Mouse (Mus musculus) forebrain, embryonic 15.5 days (tissue): Measurements from ENCODE around the gene Psmd7. TPM values are rescaled to one million over a fixed set of nuclear protein-coding genes. Genes with fewer than 3 reads are reported as not detected.
A peak's percentile ranks its signal among the peaks of the same experiment; 100 is the strongest.

Experiments
- ATAC-seq: fragments of 200-750 bp; cut with Nextera tagmentation; replicated peaks from 2 replicates; pipeline ENCODE4 v1.8.0; 2017; ENCODE audit warnings: mild to moderate bottlenecking, moderate TSS enrichment, moderate library complexity
- H3K27ac ChIP-seq: fragments of 300-500 bp; sonication (generic); replicated peaks from 2 replicates; pipeline ENCODE4 v1.5.1; 2015; ENCODE audit warnings: mild to moderate bottlenecking, inconsistent platforms
- H3K27me3 ChIP-seq: fragments of 300-500 bp; sonication (generic); 2 replicates; pipeline ENCODE4 v1.6.1; 2015; ENCODE audit warnings: inconsistent platforms
- H3K36me3 ChIP-seq: fragments of 300-500 bp; sonication (generic); 2 replicates; pipeline ENCODE4 v1.6.1; 2015; ENCODE audit warnings: mild to moderate bottlenecking, inconsistent platforms
- H3K4me1 ChIP-seq: fragments of 300-500 bp; sonication (generic); 2 replicates; pipeline ENCODE4 v1.6.1; 2015; ENCODE audit warnings: inconsistent platforms
- H3K4me2 ChIP-seq: fragments of 300-500 bp; sonication (generic); replicated peaks from 2 replicates; pipeline ENCODE4 v1.6.1; 2015; ENCODE audit warnings: mild to moderate bottlenecking, inconsistent platforms
- H3K4me3 ChIP-seq: fragments of 300-500 bp; sonication (generic); 2 replicates; pipeline ENCODE4 v1.5.1; 2015; ENCODE audit warnings: mild to moderate bottlenecking, inconsistent platforms
- H3K9ac ChIP-seq: fragments of 300-500 bp; sonication (generic); replicated peaks from 2 replicates; pipeline ENCODE4 v1.6.1; 2015; ENCODE audit warnings: mild to moderate bottlenecking, inconsistent platforms
- H3K9me3 ChIP-seq: fragments of 300-500 bp; sonication (generic); 2 replicates; pipeline ENCODE4 v1.6.1; 2016; ENCODE audit warnings: inconsistent platforms
- WGBS: fragments of 180-500 bp; shearing (Covaris S2); methylation state at CpG from one replicate; pipeline ENCODE4 v1.1.7; 2015; ENCODE audit warnings: mixed read lengths; 5-methylcytosine and 5-hydroxymethylcytosine counted together
- polyA plus RNA-seq: library from polyadenylated mRNA; unstranded; fragments of >200 nt; fragmentation: Nextera tagmentation; extraction: Ambion mirVana; gene quantifications from 2 replicates; pipeline ENCODE4 v1.2.1, GENCODE M21; 2015

The Psmd7 gene
- polyA plus RNA-seq, 1 experiment from 2014 or later, result 250 TPM

DNA sequence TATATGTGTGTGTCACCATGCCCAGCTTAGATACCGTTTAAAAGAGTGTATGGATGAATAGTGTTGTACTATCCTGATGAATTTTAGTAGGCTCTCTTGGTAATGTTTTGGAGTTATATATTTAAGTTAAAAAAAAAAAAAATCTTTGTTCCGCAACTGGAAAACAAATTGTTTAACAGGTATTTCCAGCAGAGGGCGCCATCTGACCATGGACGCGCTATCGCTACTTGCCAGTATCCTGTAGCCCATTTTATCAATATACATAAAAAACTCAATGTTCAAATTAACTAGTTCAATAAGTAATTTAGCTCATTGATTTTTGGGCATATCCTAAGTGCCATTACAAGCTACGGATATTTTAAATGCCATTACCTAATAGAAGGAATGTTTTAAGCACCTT, 14.8 kb upstream of the Psmd7 start:
- no peaks in the 10 kb centered on the region for H3K9me3 ChIP-seq
- no peak overlapping the region for H3K27ac ChIP-seq
- no peaks in the 10 kb centered on the region for H3K27me3 ChIP-seq
- no peak overlapping the region for H3K9ac ChIP-seq
- no peak overlapping the region for H3K4me3 ChIP-seq
- ATAC-seq, result no peak
- 0 out of 2 replicates have a peak, but pooled peaks cover under 1% of the 10 kb centered on the region for H3K4me1 ChIP-seq
- H3K36me3 ChIP-seq, result no peaks in the 10 kb centered on the region
- no peak overlapping the region for H3K4me2 ChIP-seq
- 7% methylated on average over 7 of the region's 7 CpGs for WGBS

DNA sequence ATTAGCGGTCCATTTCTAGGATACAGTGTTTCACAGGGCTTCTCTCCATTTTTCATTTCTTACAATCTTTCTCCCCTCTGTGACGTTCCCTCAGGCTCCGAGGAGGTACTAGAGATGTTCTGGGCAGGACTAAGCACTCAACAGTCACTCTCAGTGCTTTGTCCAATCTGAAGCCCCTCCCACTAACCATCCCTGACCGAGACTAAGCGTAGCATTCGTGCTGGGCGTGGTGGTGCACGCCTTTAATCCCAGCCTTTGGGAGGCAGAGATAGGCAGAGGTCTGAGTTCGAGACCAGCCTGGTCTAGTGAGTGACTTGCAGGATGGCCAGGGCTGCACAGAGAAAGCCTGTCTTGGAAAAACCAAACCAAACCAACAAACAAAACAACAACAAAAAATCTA, 11.4 kb upstream of the Psmd7 start:
- 88% methylated on average over 9 of the region's 9 CpGs for WGBS

DNA sequence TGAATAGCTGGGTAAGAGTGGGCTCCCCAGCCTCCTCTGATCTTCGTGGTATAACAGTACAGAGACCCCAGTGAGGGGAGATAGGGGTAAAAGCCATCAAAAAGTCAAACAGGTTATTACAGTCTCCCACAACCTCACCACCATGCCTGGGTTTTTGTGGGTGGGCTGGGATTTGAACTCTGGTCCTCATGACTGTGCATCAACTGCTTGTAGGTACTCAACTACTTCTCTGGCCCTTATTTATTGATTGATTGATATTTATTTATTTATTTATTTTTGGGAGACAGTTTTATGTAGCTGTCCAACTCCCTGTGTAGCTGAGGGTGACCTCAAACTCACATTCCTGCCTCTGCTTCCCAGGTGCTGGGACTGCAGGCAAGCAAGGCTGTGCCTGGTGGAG, 9.5 kb upstream of the Psmd7 start:
- Histone ChIP-seq H3K27ac (no peak overlapping the region), H3K36me3 (no peaks in the 10 kb centered on the region), H3K9me3 (no peaks in the 10 kb centered on the region), H3K9ac (no peak overlapping the region), H3K4me2 (no peak overlapping the region), H3K4me1 (no peaks in the 10 kb centered on the region), H3K27me3 (no peaks in the 10 kb centered on the region), H3K4me3 (no peak overlapping the region)
- no peak for ATAC-seq
- 61% methylated on average over 1 of the region's 1 CpGs for WGBS

More for the DNA sequence above, 11.4 kb upstream of the Psmd7 start:
- Histone ChIP-seq H3K27me3 (no peaks in the 10 kb centered on the region), H3K27ac (no peak overlapping the region), H3K4me2 (no peak overlapping the region), H3K4me1 (no peaks in the 10 kb centered on the region), H3K9me3 (no peaks in the 10 kb centered on the region), H3K9ac (no peak overlapping the region), H3K4me3 (no peak overlapping the region), H3K36me3 (no peaks in the 10 kb centered on the region)
- ATAC-seq, result no peak

- no peaks in the 10 kb centered on the region for H3K27me3 ChIP-seq
- H3K4me1 ChIP-seq, result no peaks in the 10 kb centered on the region
- no peak overlapping the region for H3K4me2 ChIP-seq
- H3K9ac ChIP-seq, result no peak overlapping the region
- H3K27ac ChIP-seq, result no peak overlapping the region
- H3K4me3 ChIP-seq, result no peak overlapping the region
- no peaks in the 10 kb centered on the region for H3K9me3 ChIP-seq
- ATAC-seq, result no peak
- WGBS, result 76% methylated on average over 6 of the region's 6 CpGs
- H3K36me3 ChIP-seq, result no peaks in the 10 kb centered on the region
These were observed 6.6 kb upstream of the Psmd7 start for GRCm38 (mm10) chr8:107594817-107595216.

DNA sequence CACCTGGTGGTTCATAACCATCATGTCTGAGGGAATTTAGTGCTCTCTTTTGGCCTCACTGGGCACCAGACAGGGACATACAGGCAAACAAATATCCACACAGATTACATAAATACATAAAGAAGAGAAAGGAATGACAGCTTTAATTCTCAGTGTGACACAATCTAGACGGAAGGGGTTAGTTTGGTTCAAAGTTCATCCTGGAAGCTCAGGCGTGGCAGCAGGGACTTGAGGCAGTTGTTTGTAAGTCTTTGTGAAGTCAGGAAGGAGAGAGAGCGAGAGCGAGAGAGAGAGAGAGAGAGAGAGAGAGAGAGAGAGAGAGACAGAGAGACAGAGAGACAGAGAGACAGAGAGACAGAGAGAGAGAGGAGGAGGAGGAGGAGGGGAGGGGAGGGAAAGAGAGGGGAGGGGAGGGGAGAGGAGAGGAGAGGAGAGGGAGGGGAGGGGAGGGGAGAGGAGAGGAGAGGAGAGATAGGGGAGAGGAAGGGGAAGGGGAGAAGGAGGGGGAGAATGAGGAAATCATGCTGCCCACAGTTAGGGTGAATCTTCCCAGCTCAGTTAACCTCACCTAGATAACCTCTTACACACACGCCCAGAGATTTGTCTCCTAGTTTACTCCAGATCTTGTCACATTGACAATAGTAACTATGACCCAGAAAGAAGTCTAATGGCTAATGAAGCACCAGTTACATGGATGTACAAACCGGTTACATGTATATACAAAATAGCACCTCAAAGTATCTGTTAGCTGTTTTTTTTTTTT, 5.9 kb upstream of the Psmd7 start:
- no peak overlapping the region for H3K4me2 ChIP-seq
- H3K27ac ChIP-seq, result no peak overlapping the region
- H3K9me3 ChIP-seq, result no peaks in the 10 kb centered on the region
- H3K4me3 ChIP-seq, result no peak overlapping the region
- no peaks in the 10 kb centered on the region for H3K4me1 ChIP-seq
- no peaks in the 10 kb centered on the region for H3K36me3 ChIP-seq
- no peak for ATAC-seq
- WGBS, result 71% methylated on average over 5 of the region's 6 CpGs
- no peaks in the 10 kb centered on the region for H3K27me3 ChIP-seq
- no peak overlapping the region for H3K9ac ChIP-seq

DNA sequence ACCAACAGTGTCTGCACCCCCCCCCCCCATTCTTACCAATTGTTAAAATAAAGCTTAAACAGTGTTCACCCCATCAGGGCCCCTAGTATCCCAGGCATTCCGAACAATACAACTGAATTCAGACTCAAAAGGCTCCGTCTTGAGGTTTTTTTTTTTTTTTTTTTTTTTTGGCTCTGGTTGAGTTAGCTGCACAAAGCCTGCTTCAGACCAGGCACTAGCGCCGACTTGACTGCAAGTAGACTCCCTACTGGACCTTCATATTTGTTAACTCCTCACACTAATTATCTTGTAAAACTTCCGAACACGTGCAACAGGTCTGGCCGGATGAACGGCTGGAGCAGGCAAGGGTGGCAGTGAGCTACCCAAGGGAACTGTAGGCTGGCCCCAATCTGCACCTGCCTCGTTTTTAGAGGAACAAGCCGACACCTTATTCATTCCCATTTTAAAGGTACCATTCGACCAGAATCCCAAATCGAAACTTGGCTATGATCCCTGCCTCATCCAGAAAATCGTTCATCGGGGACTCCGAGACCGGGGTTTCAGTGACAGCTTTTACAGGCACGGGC, 752 bp downstream of the Psmd7 start:
- ATAC-seq, result peak; percentile 17; the same call in 1 of the 2 replicates
- H3K4me3 ChIP-seq, result peak overlapping the region; percentile 81

DNA sequence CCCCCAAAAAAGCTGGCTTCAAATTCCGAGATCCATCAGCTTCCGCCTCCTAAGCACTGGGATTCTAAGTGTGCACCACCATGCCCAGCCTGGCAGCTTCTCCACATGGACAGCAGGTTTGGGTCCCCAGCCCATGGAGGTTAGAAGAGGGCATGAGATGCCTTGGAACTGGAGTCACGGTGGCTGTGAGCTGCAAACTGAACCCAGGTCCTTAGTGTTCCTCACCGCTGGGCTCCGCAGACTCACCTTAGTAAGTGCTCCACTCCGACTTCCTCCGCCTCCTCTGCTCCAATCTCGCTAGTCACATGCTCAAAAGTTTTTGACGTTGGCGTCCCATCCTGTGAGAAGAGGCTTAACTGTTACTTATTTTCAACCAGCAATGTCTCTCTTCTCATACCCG, 6.1 kb downstream of the Psmd7 start:
- Histone ChIP-seq H3K27ac (no peak overlapping the region), H3K27me3 (no peaks in the 10 kb centered on the region), H3K4me1 (peaks cover 14% of the 10 kb centered on the region), H3K9me3 (no peaks in the 10 kb centered on the region), H3K4me3 (no peak overlapping the region), H3K36me3 (peaks cover 72% of the 10 kb centered on the region), H3K4me2 (no peak overlapping the region), H3K9ac (no peak overlapping the region)
- no peak for ATAC-seq
- WGBS, result 93% methylated on average over 11 of the region's 11 CpGs

More for the DNA sequence above, 752 bp downstream of the Psmd7 start:
- WGBS, result under 1% methylated on average over 17 of the region's 17 CpGs
- Histone ChIP-seq H3K4me2 (peak overlapping the region; percentile 70), H3K27me3 (no peaks in the 10 kb centered on the region), H3K9ac (peak overlapping the region; percentile 82), H3K9me3 (no peaks in the 10 kb centered on the region), H3K4me1 (peaks cover 18% of the 10 kb centered on the region), H3K27ac (peak overlapping the region; percentile 82), H3K36me3 (peaks cover 28% of the 10 kb centered on the region)

DNA sequence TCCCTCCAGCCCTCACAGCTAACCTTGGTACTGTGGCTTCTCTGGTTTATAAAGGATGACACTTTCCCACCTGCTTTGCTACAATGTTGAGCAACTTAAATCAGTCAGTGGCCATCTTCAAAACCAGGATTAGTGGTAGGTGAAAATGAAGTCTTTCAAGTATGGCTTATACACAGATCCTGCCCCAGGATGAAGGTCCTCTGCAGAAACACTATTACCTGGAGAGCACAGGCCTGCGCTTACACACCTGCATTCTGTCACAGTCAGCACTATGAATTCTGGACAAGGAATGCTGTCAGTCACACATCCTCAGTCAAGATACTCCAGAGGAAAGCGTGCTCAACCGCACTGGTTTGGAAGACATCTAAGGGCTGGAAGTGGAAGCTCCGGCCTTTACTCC, 6.7 kb downstream of the Psmd7 start:
- H3K9me3 ChIP-seq, result no peaks in the 10 kb centered on the region
- no peak for ATAC-seq
- no peak overlapping the region for H3K4me3 ChIP-seq
- H3K27ac ChIP-seq, result no peak overlapping the region
- H3K27me3 ChIP-seq, result no peaks in the 10 kb centered on the region
- H3K9ac ChIP-seq, result no peak overlapping the region
- 96% methylated on average over 4 of the region's 4 CpGs for WGBS
- H3K4me1 ChIP-seq, result peaks cover 9% of the 10 kb centered on the region
- no peak overlapping the region for H3K4me2 ChIP-seq
- H3K36me3 ChIP-seq, result peaks cover 72% of the 10 kb centered on the region

DNA sequence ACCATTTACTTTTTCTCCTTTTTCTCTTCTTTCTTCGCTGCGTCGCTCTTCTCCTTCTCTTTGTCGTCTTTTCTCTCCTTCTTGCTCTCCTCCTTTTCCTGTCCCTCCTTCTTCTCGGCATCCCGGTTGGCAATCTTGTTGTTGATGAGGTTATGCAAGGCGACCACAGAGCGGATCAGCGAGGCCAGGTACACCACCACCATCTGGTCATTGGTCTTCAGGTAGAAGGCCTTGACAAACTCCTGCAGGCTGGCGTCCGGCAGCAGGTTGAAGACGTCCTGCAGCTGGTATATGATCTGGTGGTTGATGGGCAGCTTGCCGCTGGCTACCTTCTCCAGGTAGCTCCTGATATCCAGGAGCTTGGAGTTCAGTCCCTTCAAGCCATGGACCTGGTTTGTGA, 7.4 kb downstream of the Psmd7 start:
- H3K27me3 ChIP-seq, result no peaks in the 10 kb centered on the region
- H3K27ac ChIP-seq, result no peak overlapping the region

GRCm38 (mm10) chr8:107578541-107578940, 9.7 kb downstream of the Psmd7 start:
- 86% methylated on average over 8 of the region's 8 CpGs for WGBS
- H3K4me1 ChIP-seq, result peaks cover 4% of the 10 kb centered on the region; the same call in 1 of the 2 replicates
- H3K27me3 ChIP-seq, result no peaks in the 10 kb centered on the region
- H3K9ac ChIP-seq, result no peak overlapping the region
- H3K9me3 ChIP-seq, result no peaks in the 10 kb centered on the region
- no peak for ATAC-seq
- H3K36me3 ChIP-seq, result peaks cover 55% of the 10 kb centered on the region
- H3K27ac ChIP-seq, result no peak overlapping the region
- no peak overlapping the region for H3K4me3 ChIP-seq
- H3K4me2 ChIP-seq, result no peak overlapping the region

More for the DNA sequence above, 7.4 kb downstream of the Psmd7 start:
- Histone ChIP-seq H3K36me3 (peaks cover 72% of the 10 kb centered on the region), H3K4me2 (no peak overlapping the region), H3K9me3 (no peaks in the 10 kb centered on the region), H3K9ac (no peak overlapping the region), H3K4me3 (no peak overlapping the region), H3K4me1 (peaks cover 5% of the 10 kb centered on the region; the same call in 1 of the 2 replicates)
- ATAC-seq, result no peak
- WGBS, result 94% methylated on average over 13 of the region's 13 CpGs

DNA sequence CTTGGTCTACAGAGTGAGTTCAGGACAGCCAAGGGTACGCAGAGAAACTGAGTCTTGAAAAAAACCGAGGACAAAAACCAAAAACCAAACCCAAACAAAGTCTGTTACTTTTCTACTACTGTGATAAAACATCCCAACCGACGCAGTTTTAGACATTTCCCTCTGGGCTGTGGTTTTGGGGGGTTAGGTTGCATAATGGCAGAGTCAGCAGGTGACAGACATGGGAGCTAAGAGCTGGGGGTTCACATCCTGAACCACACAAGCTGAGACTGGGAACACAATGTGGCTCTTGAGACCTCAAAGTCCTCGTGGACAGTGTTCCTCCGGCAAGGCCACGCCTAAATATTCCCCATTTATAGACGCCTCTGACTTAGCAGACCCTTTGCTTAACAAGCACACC, 10.1 kb downstream of the Psmd7 start:
- Histone ChIP-seq H3K4me1 (peaks cover 4% of the 10 kb centered on the region; the same call in 1 of the 2 replicates), H3K4me3 (no peak overlapping the region), H3K36me3 (peaks cover 51% of the 10 kb centered on the region), H3K9me3 (no peaks in the 10 kb centered on the region), H3K27ac (no peak overlapping the region), H3K27me3 (no peaks in the 10 kb centered on the region), H3K4me2 (no peak overlapping the region), H3K9ac (no peak overlapping the region)
- 94% methylated on average over 8 of the region's 8 CpGs for WGBS
- ATAC-seq, result no peak

GRCm38 (mm10) chr8:107577640-107578039, 10.6 kb downstream of the Psmd7 start:
- H3K9ac ChIP-seq, result no peak overlapping the region
- H3K27me3 ChIP-seq, result no peaks in the 10 kb centered on the region
- no peaks in the 10 kb centered on the region for H3K9me3 ChIP-seq
- peaks cover 4% of the 10 kb centered on the region; the same call in 1 of the 2 replicates for H3K4me1 ChIP-seq
- WGBS, result 90% methylated on average over 4 of the region's 4 CpGs
- no peak overlapping the region for H3K4me3 ChIP-seq
- peaks cover 46% of the 10 kb centered on the region for H3K36me3 ChIP-seq
- ATAC-seq, result no peak
- no peak overlapping the region for H3K4me2 ChIP-seq
- peak overlapping the region; percentile 47; the same call in 1 of the 2 replicates for H3K27ac ChIP-seq
